Mouse (Mus musculus): ENCODE results near the gene G530012D18Rik.
"Not testable (repeated sequence)": the region's sequence is repeated elsewhere in the genome, so short reads cannot be mapped to it uniquely, and the experiment has no call there.

DNA sequence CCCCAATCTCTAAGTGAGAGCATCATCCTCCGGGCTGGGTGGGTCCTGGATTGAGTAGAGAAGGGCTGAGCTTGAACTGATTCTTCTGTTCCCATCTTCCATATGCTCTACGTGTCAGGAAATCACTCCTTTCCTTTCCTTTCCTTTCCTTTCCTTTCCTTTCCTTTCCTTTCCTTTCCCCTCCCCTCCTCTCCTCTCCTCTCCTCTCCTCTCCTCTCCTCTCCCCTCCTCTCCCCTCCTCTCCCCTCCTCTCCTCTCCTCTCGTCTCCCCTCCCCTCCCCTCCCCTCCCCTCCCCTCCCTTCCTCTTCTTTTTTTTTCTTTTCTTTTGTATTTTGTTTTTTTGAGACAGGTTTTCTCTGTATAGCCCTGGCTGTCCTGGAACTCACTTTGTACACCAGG, at the start of gene G530012D18Rik:
- TF ChIP-seq CTCF (IDR thresholded peaks at IDR 0.05; ENCODE audit: control insufficient read depth, insufficient read depth, low read length); POLR2A (IDR thresholded peaks at IDR 0.05; ENCODE audit: borderline replicate concordance, control insufficient read depth, low read depth, low read length): not testable (repeated sequence)

Measured in bone marrow, adult 2 months (tissue).